In genomic region chr5:31192045-31192938, GRCm38 (mm10) we compare ENCODE assay signal across 8 mouse cellular contexts. TPM values are rescaled to one million over a fixed set of nuclear protein-coding genes. Genes with fewer than 3 reads are reported as not detected.
DNase-seq lines count a peak whose midpoint lies in the region; ATAC-seq and TF ChIP-seq lines count a peak whose summit lies in the region.

No protein-coding gene starts in this region.

- H3K9ac ChIP-seq in heart, postnatal 0 days (replicated peaks; ENCODE audit: low read depth, low read length), result peak overlapping the region; percentile 90
- H3K9ac ChIP-seq in liver, embryonic 13.5 days, result peak overlapping the region; percentile 96
- H3K9ac ChIP-seq in stomach, embryonic 16.5 days (ENCODE audit: low read length), result peak overlapping the region; percentile 80

- ATAC-seq in heart, postnatal 0 days (ENCODE audit: insufficient read depth, low read depth), result peak; percentile 71
- ATAC-seq in liver, embryonic 13.5 days (ENCODE audit: low read depth), result peak; percentile 57
- peak; percentile 55 for ATAC-seq in stomach, embryonic 16.5 days (ENCODE audit: insufficient read depth, low FRiP score)

- no peak for TF ChIP-seq CTCF in left cerebral cortex, adult 2 months (IDR thresholded peaks at IDR 0.05)
- no peak for TF ChIP-seq CTCF in heart, postnatal 0 days (IDR thresholded peaks at IDR 0.05; ENCODE audit: low read depth)

- H3K4me2 ChIP-seq in heart, postnatal 0 days (ENCODE audit: low read depth, low read length), result peak overlapping the region; percentile 78
- peak overlapping the region; percentile 89 for H3K4me2 ChIP-seq in liver, embryonic 13.5 days
- H3K4me2 ChIP-seq in stomach, embryonic 16.5 days (ENCODE audit: low read depth, low read length), result peak overlapping the region; percentile 78

- no peak for DNase-seq in left cerebral cortex, adult 2 months (ENCODE audit: extremely low spot score in 1 of 2, low spot score in 2 of 2)
- no peak for DNase-seq in left cerebral cortex, adult 8-10 months (ENCODE audit: low spot score in 2 of 2)
- DNase-seq in c-Kit-negative CD71-positive TER-119-positive erythroid progenitor cells, embryonic 14.5 days (ENCODE audit: low read depth, low spot score), result peak; percentile 33
- peak; percentile 71 for DNase-seq in heart, postnatal 0 days (ENCODE audit: low spot score)
- DNase-seq in liver, embryonic 13.5 days, result no peak
- no peak for DNase-seq in right cerebral cortex, postnatal 4 days
- no peak for DNase-seq in spleen, postnatal 36 days (ENCODE audit: low spot score in 2 of 2)

- TF ChIP-seq EP300 in heart, postnatal 0 days (IDR thresholded peaks at IDR 0.05; ENCODE audit: low read depth), result no peak

- H3K4me3 ChIP-seq in left cerebral cortex, adult 2 months, result peak overlapping the region; percentile 97
- peak overlapping the region; percentile 86 for H3K4me3 ChIP-seq in heart, postnatal 0 days (ENCODE audit: low read depth, low read length)
- H3K4me3 ChIP-seq in liver, embryonic 13.5 days (replicated peaks), result peak overlapping the region; percentile 82
- H3K4me3 ChIP-seq in stomach, embryonic 16.5 days (replicated peaks; ENCODE audit: low read length), result peak overlapping the region; percentile 97

- peaks cover 61% of the 10 kb centered on the region for H3K36me3 ChIP-seq in heart, postnatal 0 days (replicated peaks; ENCODE audit: control insufficient read depth, insufficient read depth, low read length)
- H3K36me3 ChIP-seq in liver, embryonic 13.5 days, result peaks cover 71% of the 10 kb centered on the region
- peaks cover 37% of the 10 kb centered on the region for H3K36me3 ChIP-seq in stomach, embryonic 16.5 days (ENCODE audit: control insufficient read depth, insufficient read depth, low read length)

- 10% methylated on average over 42 of the region's 42 CpGs for WGBS in heart, postnatal 0 days
- 11% methylated on average over 42 of the region's 42 CpGs for WGBS in liver, embryonic 13.5 days (ENCODE audit: insufficient replicate concordance)
- 11% methylated on average over 42 of the region's 42 CpGs for WGBS in stomach, embryonic 16.5 days

- H3K27ac ChIP-seq in left cerebral cortex, adult 2 months, result peak overlapping the region; percentile 92
- H3K27ac ChIP-seq in heart, postnatal 0 days (ENCODE audit: low read depth), result peak overlapping the region; percentile 89
- H3K27ac ChIP-seq in liver, embryonic 13.5 days, result peak overlapping the region; percentile 89
- H3K27ac ChIP-seq in stomach, embryonic 16.5 days (ENCODE audit: low read length), result peak overlapping the region; percentile 85

- H3K9me3 ChIP-seq in heart, postnatal 0 days (replicated peaks; ENCODE audit: control insufficient read depth, low read length), result no peaks in the 10 kb centered on the region
- H3K9me3 ChIP-seq in liver, embryonic 13.5 days (replicated peaks), result no peaks in the 10 kb centered on the region
- H3K9me3 ChIP-seq in stomach, embryonic 16.5 days (replicated peaks; ENCODE audit: control insufficient read depth, low read length), result no peaks in the 10 kb centered on the region

- no peaks in the 10 kb centered on the region for H3K27me3 ChIP-seq in heart, postnatal 0 days (ENCODE audit: control insufficient read depth, insufficient read depth, low read length)
- H3K27me3 ChIP-seq in liver, embryonic 13.5 days, result no peaks in the 10 kb centered on the region
- H3K27me3 ChIP-seq in stomach, embryonic 16.5 days (ENCODE audit: control insufficient read depth, insufficient read depth, low read length), result no peaks in the 10 kb centered on the region

- intact Hi-C loops in left cerebral cortex, adult 2 months (cut with DNase I), result no loop called here

- H3K4me1 ChIP-seq in heart, postnatal 0 days (ENCODE audit: control insufficient read depth, insufficient read depth), result peaks cover 15% of the 10 kb centered on the region
- H3K4me1 ChIP-seq in liver, embryonic 13.5 days (replicated peaks), result peaks cover 34% of the 10 kb centered on the region
- peaks cover 21% of the 10 kb centered on the region for H3K4me1 ChIP-seq in stomach, embryonic 16.5 days (ENCODE audit: control insufficient read depth, insufficient read depth, low read length)

RNA-seq across cellular contexts. Expression of gene Snx17, which starts 0.7 kb away (rescaled TPM):
- total RNA-seq in left cerebral cortex, adult 2 months (2021), result 10 to 100 TPM; 75.1 to 76.6 TPM
- 10 to 100 TPM; 80.7 to 85.0 (median 83.6) TPM for total RNA-seq in left cerebral cortex, adult 8-10 months (2022)
- total RNA-seq in heart, postnatal 0 days (2014; rRNA removed; ENCODE audit: low replicate concordance), result 120 and 139 TPM in 2 replicates
- 97.9 and 112 TPM in 2 replicates for polyA plus RNA-seq in heart, postnatal 0 days (2015; fragmentation: Nextera tagmentation; extraction: Ambion mirVana)
- 49.6 and 49.7 TPM in 2 replicates for polyA plus RNA-seq in liver, embryonic 13.5 days (2015; fragmentation: Nextera tagmentation; extraction: Ambion mirVana)
- polyA plus RNA-seq in stomach, embryonic 16.5 days (2015; fragmentation: Nextera tagmentation; extraction: Ambion mirVana), result 129 and 131 TPM in 2 replicates

RNA-seq across cellular contexts. Expression of gene Eif2b4, which starts 0.9 kb away (rescaled TPM):
- 10 to 100 TPM; 39.7 to 43.7 TPM for total RNA-seq in left cerebral cortex, adult 2 months (2021)
- 10 to 100 TPM; 30.1 to 37.0 (median 36.1) TPM for total RNA-seq in left cerebral cortex, adult 8-10 months (2022)
- 27.1 and 36.7 TPM in 2 replicates for total RNA-seq in heart, postnatal 0 days (2014; rRNA removed; ENCODE audit: low replicate concordance)
- polyA plus RNA-seq in heart, postnatal 0 days (2015; fragmentation: Nextera tagmentation; extraction: Ambion mirVana), result 60.2 and 60.7 TPM in 2 replicates
- polyA plus RNA-seq in liver, embryonic 13.5 days (2015; fragmentation: Nextera tagmentation; extraction: Ambion mirVana), result 57.1 and 64.0 TPM in 2 replicates
- 66.5 and 66.7 TPM in 2 replicates for polyA plus RNA-seq in stomach, embryonic 16.5 days (2015; fragmentation: Nextera tagmentation; extraction: Ambion mirVana)

RNA-seq across cellular contexts. Expression of gene Zfp513, which starts 9.8 kb away (rescaled TPM):
- 10 to 100 TPM; 28.0 to 31.4 TPM for total RNA-seq in left cerebral cortex, adult 2 months (2021)
- total RNA-seq in left cerebral cortex, adult 8-10 months (2022), result 10 to 100 TPM; 24.1 to 31.4 (median 28.4) TPM
- total RNA-seq in heart, postnatal 0 days (2014; rRNA removed; ENCODE audit: low replicate concordance), result 2.9 and 30.7 TPM in 2 replicates
- polyA plus RNA-seq in heart, postnatal 0 days (2015; fragmentation: Nextera tagmentation; extraction: Ambion mirVana), result 2.9 and 3.4 TPM in 2 replicates
- 2.3 and 2.6 TPM in 2 replicates for polyA plus RNA-seq in liver, embryonic 13.5 days (2015; fragmentation: Nextera tagmentation; extraction: Ambion mirVana)
- polyA plus RNA-seq in stomach, embryonic 16.5 days (2015; fragmentation: Nextera tagmentation; extraction: Ambion mirVana), result 4.1 and 5.2 TPM in 2 replicates

RNA-seq across cellular contexts. Expression of gene Gtf3c2, which starts 12.3 kb away (rescaled TPM):
- total RNA-seq in left cerebral cortex, adult 2 months (2021), result 10 to 100 TPM; 56.8 to 61.1 TPM
- total RNA-seq in left cerebral cortex, adult 8-10 months (2022), result 10 to 100 TPM; 49.8 to 65.0 (median 58.1) TPM
- total RNA-seq in heart, postnatal 0 days (2014; rRNA removed; ENCODE audit: low replicate concordance), result 15.7 and 42.7 TPM in 2 replicates
- 18.3 and 20.5 TPM in 2 replicates for polyA plus RNA-seq in heart, postnatal 0 days (2015; fragmentation: Nextera tagmentation; extraction: Ambion mirVana)
- polyA plus RNA-seq in liver, embryonic 13.5 days (2015; fragmentation: Nextera tagmentation; extraction: Ambion mirVana), result 31.5 and 37.0 TPM in 2 replicates
- polyA plus RNA-seq in stomach, embryonic 16.5 days (2015; fragmentation: Nextera tagmentation; extraction: Ambion mirVana), result 68.1 and 69.4 TPM in 2 replicates

RNA-seq across cellular contexts. Expression of gene Gm29609, which starts 12.6 kb away (rescaled TPM):
- total RNA-seq in left cerebral cortex, adult 2 months (2021), result 1 to 10 TPM; 3.0 to 3.2 TPM
- total RNA-seq in left cerebral cortex, adult 8-10 months (2022), result 1 to 10 TPM; 1.8 to 6.0 (median 2.5) TPM
- 6.6 and 9.9 TPM in 2 replicates for total RNA-seq in heart, postnatal 0 days (2014; rRNA removed; ENCODE audit: low replicate concordance)
- polyA plus RNA-seq in heart, postnatal 0 days (2015; fragmentation: Nextera tagmentation; extraction: Ambion mirVana), result 0.80 and 1.1 TPM in 2 replicates
- polyA plus RNA-seq in liver, embryonic 13.5 days (2015; fragmentation: Nextera tagmentation; extraction: Ambion mirVana), result 0.36 and 0.52 TPM in 2 replicates
- polyA plus RNA-seq in stomach, embryonic 16.5 days (2015; fragmentation: Nextera tagmentation; extraction: Ambion mirVana), result 1.2 and 2.0 TPM in 2 replicates

Comparison
In these comparisons a context has a peak if more than half of its experiments do, and no peak if none do; other contexts are left out.
1. DNase-seq: peak in c-Kit-negative CD71-positive TER-119-positive erythroid progenitor cells, embryonic 14.5 days (single experiment) and heart, postnatal 0 days (single experiment); none in left cerebral cortex, adult 2 months (0 of 2), left cerebral cortex, adult 8-10 months (0 of 2), liver, embryonic 13.5 days (single experiment), right cerebral cortex, postnatal 4 days (single experiment) and spleen, postnatal 36 days (0 of 2).
2. Peak in every context shown above with its lines, with median percentiles within 50 percentile points of each other: H3K27ac ChIP-seq, H3K4me3 ChIP-seq, ATAC-seq, H3K4me2 ChIP-seq and H3K9ac ChIP-seq.